Mouse (Mus musculus): ENCODE data around the gene Sirpa. TPM values are rescaled to one million over a fixed set of nuclear protein-coding genes. Genes with fewer than 3 reads are reported as not detected.

The Sirpa gene
- polyA plus RNA-seq, 1 experiment from 2014 or later = 2,259 TPM

GRCm38 (mm10) chr2:129594569-129594968, 1.9 kb downstream of the Sirpa start:
- peak overlapping the region; percentile 100 for H3K27ac ChIP-seq

GRCm38 (mm10) chr2:129595206-129595605, 2.6 kb downstream of the Sirpa start:
- peak overlapping the region; percentile 78 for H3K4me3 ChIP-seq (ENCODE audit: inconsistent target)
- H3K27ac ChIP-seq = peak overlapping the region; percentile 100
- WGBS (ENCODE audit: missing documents) = 75% methylated on average over 2 of the region's 4 CpGs
- peaks cover 31% of the 10 kb centered on the region; the same call in 1 of the 2 replicates for H3K36me3 ChIP-seq (ENCODE audit: inconsistent target)
- peaks cover 79% of the 10 kb centered on the region for H3K79me2 ChIP-seq (ENCODE audit: inconsistent target)

More at GRCm38 (mm10) chr2:129594569-129594968, 1.9 kb downstream of the Sirpa start:
- peaks cover 75% of the 10 kb centered on the region for H3K79me2 ChIP-seq (ENCODE audit: inconsistent target)
- WGBS (ENCODE audit: missing documents) = 78% methylated on average over 4 of the region's 4 CpGs
- peaks cover 27% of the 10 kb centered on the region; the same call in 1 of the 2 replicates for H3K36me3 ChIP-seq (ENCODE audit: inconsistent target)
- H3K4me3 ChIP-seq (ENCODE audit: inconsistent target) = peak overlapping the region; percentile 78

GRCm38 (mm10) chr2:129595661-129596209, 3.1 kb downstream of the Sirpa start:
- Histone ChIP-seq H3K4me3 (ENCODE audit: inconsistent target) (peak overlapping the region; percentile 78), H3K36me3 (ENCODE audit: inconsistent target) (peaks cover 31% of the 10 kb centered on the region; the same call in 1 of the 2 replicates), H3K79me2 (ENCODE audit: inconsistent target) (peaks cover 79% of the 10 kb centered on the region), H3K27ac (peak overlapping the region; percentile 100)
- 0% methylated on average over 7 of the region's 7 CpGs for WGBS (ENCODE audit: missing documents)

GRCm38 (mm10) chr2:129596555-129597172, 4.0 kb downstream of the Sirpa start:
- peak overlapping the region; percentile 78 for H3K4me3 ChIP-seq (ENCODE audit: inconsistent target)
- H3K36me3 ChIP-seq (ENCODE audit: inconsistent target) = peaks cover 31% of the 10 kb centered on the region; the same call in 1 of the 2 replicates
- WGBS (ENCODE audit: missing documents) = 86% methylated on average over 11 of the region's 15 CpGs
- peaks cover 82% of the 10 kb centered on the region for H3K79me2 ChIP-seq (ENCODE audit: inconsistent target)
- peak overlapping the region; percentile 100 for H3K27ac ChIP-seq

- WGBS (ENCODE audit: missing documents) = 50% methylated on average over 1 of the region's 1 CpGs
- peak overlapping the region; percentile 100 for H3K27ac ChIP-seq
Measured at GRCm38 (mm10) chr2:129597581-129597980, 4.9 kb downstream of the Sirpa start.

GRCm38 (mm10) chr2:129598094-129598493, 5.5 kb downstream of the Sirpa start:
- 95% methylated on average over 7 of the region's 9 CpGs for WGBS (ENCODE audit: missing documents)
- H3K36me3 ChIP-seq (ENCODE audit: inconsistent target) = peaks cover 41% of the 10 kb centered on the region; the same call in 1 of the 2 replicates
- peak overlapping the region; percentile 78; the same call in 1 of the 2 replicates for H3K4me3 ChIP-seq (ENCODE audit: inconsistent target)
- H3K27ac ChIP-seq = peak overlapping the region; percentile 100
- peaks cover 97% of the 10 kb centered on the region for H3K79me2 ChIP-seq (ENCODE audit: inconsistent target)

More at GRCm38 (mm10) chr2:129597581-129597980, 4.9 kb downstream of the Sirpa start:
- peak overlapping the region; percentile 78; the same call in 1 of the 2 replicates for H3K4me3 ChIP-seq (ENCODE audit: inconsistent target)
- peaks cover 92% of the 10 kb centered on the region for H3K79me2 ChIP-seq (ENCODE audit: inconsistent target)
- peaks cover 38% of the 10 kb centered on the region; the same call in 1 of the 2 replicates for H3K36me3 ChIP-seq (ENCODE audit: inconsistent target)

- H3K36me3 ChIP-seq (ENCODE audit: inconsistent target) = peaks cover 54% of the 10 kb centered on the region; the same call in 1 of the 2 replicates
- H3K4me3 ChIP-seq (ENCODE audit: inconsistent target) = no peak overlapping the region; the same call in 1 of the 2 replicates
- 84% methylated on average over 8 of the region's 8 CpGs for WGBS (ENCODE audit: missing documents)
- H3K79me2 ChIP-seq (ENCODE audit: inconsistent target) = peaks cover 100% of the 10 kb centered on the region
- peak overlapping the region; percentile 100 for H3K27ac ChIP-seq
Measured at GRCm38 (mm10) chr2:129599231-129600084, 6.8 kb downstream of the Sirpa start.

GRCm38 (mm10) chr2:129601059-129601650, 8.5 kb downstream of the Sirpa start:
- Histone ChIP-seq H3K4me3 (ENCODE audit: inconsistent target) (no peak overlapping the region), H3K36me3 (ENCODE audit: inconsistent target) (peaks cover 68% of the 10 kb centered on the region; the same call in 1 of the 2 replicates), H3K27ac (peak overlapping the region; percentile 100), H3K79me2 (ENCODE audit: inconsistent target) (peaks cover 100% of the 10 kb centered on the region)
- WGBS (ENCODE audit: missing documents) = 88% methylated on average over 1 of the region's 1 CpGs

- WGBS (ENCODE audit: missing documents) = 62% methylated on average over 8 of the region's 10 CpGs
- Histone ChIP-seq H3K4me3 (ENCODE audit: inconsistent target) (no peak overlapping the region), H3K79me2 (ENCODE audit: inconsistent target) (peaks cover 100% of the 10 kb centered on the region), H3K36me3 (ENCODE audit: inconsistent target) (peaks cover 73% of the 10 kb centered on the region), H3K27ac (peak overlapping the region; percentile 100)
Measured at GRCm38 (mm10) chr2:129601894-129602663, 9.4 kb downstream of the Sirpa start.

GRCm38 (mm10) chr2:129602856-129603255, 10.2 kb downstream of the Sirpa start:
- peak overlapping the region; percentile 100; the same call in 1 of the 2 replicates for H3K27ac ChIP-seq
- WGBS (ENCODE audit: missing documents) = 97% methylated on average over 4 of the region's 7 CpGs
- H3K4me3 ChIP-seq (ENCODE audit: inconsistent target) = no peak overlapping the region
- H3K79me2 ChIP-seq (ENCODE audit: inconsistent target) = peaks cover 100% of the 10 kb centered on the region
- H3K36me3 ChIP-seq (ENCODE audit: inconsistent target) = peaks cover 74% of the 10 kb centered on the region

GRCm38 (mm10) chr2:129603536-129603935, 10.9 kb downstream of the Sirpa start:
- H3K27ac ChIP-seq = peak overlapping the region; percentile 100; the same call in 1 of the 2 replicates
- H3K4me3 ChIP-seq (ENCODE audit: inconsistent target) = no peak overlapping the region
- peaks cover 100% of the 10 kb centered on the region for H3K79me2 ChIP-seq (ENCODE audit: inconsistent target)
- whole genome bisulfite sequencing (ENCODE audit: missing documents) = no CpG with 5 or more reads among the region's 1 CpGs
- H3K36me3 ChIP-seq (ENCODE audit: inconsistent target) = peaks cover 75% of the 10 kb centered on the region

GRCm38 (mm10) chr2:129604032-129604431, 11.4 kb downstream of the Sirpa start:
- H3K4me3 ChIP-seq (ENCODE audit: inconsistent target) = no peak overlapping the region
- peak overlapping the region; percentile 100; the same call in 1 of the 2 replicates for H3K27ac ChIP-seq
- peaks cover 100% of the 10 kb centered on the region for H3K79me2 ChIP-seq (ENCODE audit: inconsistent target)
- 79% methylated on average over 6 of the region's 6 CpGs for WGBS (ENCODE audit: missing documents)
- peaks cover 75% of the 10 kb centered on the region for H3K36me3 ChIP-seq (ENCODE audit: inconsistent target)

GRCm38 (mm10) chr2:129605816-129606215, 13.2 kb downstream of the Sirpa start:
- Histone ChIP-seq H3K79me2 (ENCODE audit: inconsistent target) (peaks cover 100% of the 10 kb centered on the region), H3K4me3 (ENCODE audit: inconsistent target) (no peak overlapping the region)
- WGBS (ENCODE audit: missing documents) = 94% methylated on average over 3 of the region's 3 CpGs

More at GRCm38 (mm10) chr2:129605816-129606215, 13.2 kb downstream of the Sirpa start:
- H3K36me3 ChIP-seq (ENCODE audit: inconsistent target) = peaks cover 83% of the 10 kb centered on the region
- peak overlapping the region; percentile 13; the same call in 1 of the 2 replicates for H3K27ac ChIP-seq
